Mouse (Mus musculus): ENCODE results near the gene Fgfbp3.

GRCm38 (mm10) chr19:36932613-36933012 is 13.2 kb upstream of the Fgfbp3 start:
- no peak for TF ChIP-seq CTCF (IDR thresholded peaks at IDR 0.05; ENCODE audit: low read depth)
- no peak for TF ChIP-seq EP300 (IDR thresholded peaks at IDR 0.05; ENCODE audit: low read depth)
